Mouse (Mus musculus): Measurements from ENCODE around the gene Jak2. TPM values are rescaled to one million over a fixed set of nuclear protein-coding genes. Genes with fewer than 3 reads are reported as not detected.

Jak2 gene
- polyA plus RNA-seq, 1 experiment from 2014 or later = 5.7 TPM

DNA sequence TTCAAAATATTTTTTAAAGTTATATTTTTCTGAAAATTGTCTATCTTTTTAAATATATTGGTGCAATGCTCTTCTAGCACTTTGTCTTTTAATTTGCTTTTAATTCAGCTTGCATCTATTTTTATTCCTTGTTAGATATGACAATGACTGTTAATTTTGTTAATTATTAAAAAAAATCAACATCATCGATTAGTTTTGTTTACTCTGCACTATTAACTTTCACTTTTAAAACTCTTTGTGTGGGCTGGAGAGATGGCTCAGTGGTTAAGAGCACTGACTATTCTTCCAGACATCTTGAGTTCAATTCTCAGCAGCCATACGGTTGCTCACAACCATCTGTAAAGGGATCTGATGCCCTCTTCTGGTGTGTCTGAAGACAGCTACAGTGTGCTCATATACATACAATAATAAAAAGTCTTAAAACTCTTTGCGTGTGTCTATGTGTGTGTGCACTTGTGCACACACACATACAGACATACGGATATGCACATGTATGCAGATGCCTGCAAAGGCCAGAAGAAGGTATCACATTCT lies 17.2 kb downstream of the Jak2 start:
- Histone ChIP-seq H3K36me3 (ENCODE audit: insufficient read depth, low read length) (peaks cover 4% of the 10 kb centered on the region; the same call in 1 of the 2 replicates), H3K4me1 (ENCODE audit: insufficient read depth, low read length) (no peaks in the 10 kb centered on the region), H3K4me3 (ENCODE audit: low read length) (no peak overlapping the region), H3K27me3 (ENCODE audit: insufficient read depth, low read length) (no peaks in the 10 kb centered on the region), H3K27ac (ENCODE audit: low read length) (no peak overlapping the region), H3K4me2 (replicated peaks; ENCODE audit: low read depth, low read length) (no peak overlapping the region), H3K9me3 (ENCODE audit: low read length) (no peaks in the 10 kb centered on the region), H3K9ac (replicated peaks; ENCODE audit: low read length) (no peak overlapping the region)
- ATAC-seq (ENCODE audit: low FRiP score, low TSS enrichment) = no peak
- 94% methylated on average over 4 of the region's 4 CpGs for WGBS

DNA sequence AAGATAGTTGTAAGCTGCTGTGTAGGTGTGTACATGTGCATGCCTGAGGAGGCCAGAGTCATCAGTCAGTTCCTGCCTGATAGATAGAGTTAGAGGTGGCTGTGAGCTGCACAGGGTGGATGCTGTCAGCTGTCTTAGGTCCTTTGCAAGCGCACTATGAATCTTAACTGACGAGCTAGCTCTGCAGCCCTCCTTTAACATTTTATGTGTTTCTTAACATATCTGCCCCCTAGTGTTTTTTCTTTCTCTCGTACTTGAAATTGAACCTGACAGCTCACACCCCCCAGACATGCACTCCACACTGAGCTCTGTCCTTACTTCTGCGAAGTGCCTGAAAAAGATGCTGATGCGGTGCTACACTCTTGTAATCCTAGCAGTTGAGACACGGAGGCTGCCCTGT lies 18.6 kb downstream of the Jak2 start:
- H3K9me3 ChIP-seq (ENCODE audit: low read length) = no peaks in the 10 kb centered on the region
- 25% methylated on average over 6 of the region's 6 CpGs for WGBS
- no peak for ATAC-seq (ENCODE audit: low FRiP score, low TSS enrichment)
- peaks cover 4% of the 10 kb centered on the region; the same call in 1 of the 2 replicates for H3K36me3 ChIP-seq (ENCODE audit: insufficient read depth, low read length)
- H3K27me3 ChIP-seq (ENCODE audit: insufficient read depth, low read length) = no peaks in the 10 kb centered on the region
- no peaks in the 10 kb centered on the region for H3K4me1 ChIP-seq (ENCODE audit: insufficient read depth, low read length)
- H3K4me2 ChIP-seq (replicated peaks; ENCODE audit: low read depth, low read length) = no peak overlapping the region
- no peak overlapping the region for H3K27ac ChIP-seq (ENCODE audit: low read length)
- no peak overlapping the region for H3K9ac ChIP-seq (replicated peaks; ENCODE audit: low read length)
- no peak overlapping the region for H3K4me3 ChIP-seq (ENCODE audit: low read length)

DNA sequence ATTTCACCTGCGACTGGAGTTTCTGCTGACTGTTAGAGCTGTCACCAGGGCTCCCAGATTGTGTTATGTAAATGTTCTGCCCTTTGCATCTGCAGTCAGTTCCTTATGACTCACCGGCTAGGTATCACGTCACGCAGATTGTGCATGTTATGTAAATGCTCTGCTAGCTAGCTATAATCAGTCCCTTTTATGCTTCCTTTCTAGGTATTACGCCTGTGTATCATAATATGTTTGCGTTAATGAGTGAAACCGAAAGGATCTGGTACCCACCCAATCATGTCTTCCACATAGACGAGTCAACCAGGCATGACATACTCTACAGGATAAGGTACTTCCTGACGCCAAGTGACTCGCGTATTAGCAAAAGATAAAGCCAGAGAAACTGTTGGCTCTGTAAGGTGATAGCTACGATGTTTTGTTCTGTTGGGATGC lies 19.5 kb downstream of the Jak2 start:
- Histone ChIP-seq H3K27ac (ENCODE audit: low read length) (no peak overlapping the region), H3K36me3 (ENCODE audit: insufficient read depth, low read length) (peaks cover 4% of the 10 kb centered on the region; the same call in 1 of the 2 replicates), H3K9ac (replicated peaks; ENCODE audit: low read length) (no peak overlapping the region), H3K4me2 (replicated peaks; ENCODE audit: low read depth, low read length) (no peak overlapping the region), H3K9me3 (ENCODE audit: low read length) (no peaks in the 10 kb centered on the region), H3K4me3 (ENCODE audit: low read length) (no peak overlapping the region), H3K27me3 (ENCODE audit: insufficient read depth, low read length) (no peaks in the 10 kb centered on the region), H3K4me1 (ENCODE audit: insufficient read depth, low read length) (no peaks in the 10 kb centered on the region)
- WGBS = 73% methylated on average over 12 of the region's 12 CpGs
- no peak for ATAC-seq (ENCODE audit: low FRiP score, low TSS enrichment)

DNA sequence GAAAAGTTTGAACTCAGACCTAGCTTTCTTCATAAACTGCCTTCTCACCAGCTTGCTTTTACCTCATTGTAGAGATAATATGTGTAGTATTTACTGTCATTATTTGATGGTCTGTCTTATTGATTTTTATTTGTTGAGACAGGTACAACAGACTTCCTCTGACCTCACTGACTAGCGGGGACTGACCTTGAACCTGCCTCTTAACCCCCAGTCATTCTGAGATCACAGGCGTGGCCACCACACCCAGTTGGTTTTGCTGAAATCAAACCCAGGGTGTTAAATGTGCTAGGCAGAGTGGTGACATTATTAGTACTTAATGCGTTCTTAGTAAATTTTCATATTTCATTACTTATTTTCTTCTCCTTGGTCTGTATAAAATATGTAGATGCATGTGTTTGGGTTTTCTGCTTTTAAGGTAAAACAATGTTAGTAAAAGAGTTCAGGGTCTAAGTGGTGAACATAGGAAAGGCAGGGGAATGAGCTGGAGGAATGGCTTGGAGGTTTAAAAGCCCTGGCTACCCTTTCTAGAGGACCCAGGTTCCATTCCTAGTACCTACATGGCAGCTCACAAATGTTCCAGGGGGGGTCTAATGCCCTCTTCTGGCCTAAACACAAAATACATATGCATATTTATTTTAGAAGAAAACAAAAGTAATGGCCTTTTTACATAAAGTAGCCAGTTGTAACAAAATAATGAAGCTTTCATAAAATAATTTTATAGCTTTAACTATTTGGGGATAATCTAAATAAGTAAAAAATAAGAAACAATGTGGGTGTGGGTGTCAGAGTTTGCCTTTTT lies 20.6 kb downstream of the Jak2 start:
- no peaks in the 10 kb centered on the region for H3K4me1 ChIP-seq (ENCODE audit: insufficient read depth, low read length)
- ATAC-seq (ENCODE audit: low FRiP score, low TSS enrichment) = no peak
- peaks cover 10% of the 10 kb centered on the region for H3K36me3 ChIP-seq (ENCODE audit: insufficient read depth, low read length)
- H3K9ac ChIP-seq (replicated peaks; ENCODE audit: low read length) = no peak overlapping the region
- H3K9me3 ChIP-seq (ENCODE audit: low read length) = no peaks in the 10 kb centered on the region
- H3K4me2 ChIP-seq (replicated peaks; ENCODE audit: low read depth, low read length) = no peak overlapping the region
- H3K27me3 ChIP-seq (ENCODE audit: insufficient read depth, low read length) = no peaks in the 10 kb centered on the region
- no peak overlapping the region for H3K4me3 ChIP-seq (ENCODE audit: low read length)
- no peak overlapping the region for H3K27ac ChIP-seq (ENCODE audit: low read length)
- 88% methylated on average over 3 of the region's 3 CpGs for WGBS

DNA sequence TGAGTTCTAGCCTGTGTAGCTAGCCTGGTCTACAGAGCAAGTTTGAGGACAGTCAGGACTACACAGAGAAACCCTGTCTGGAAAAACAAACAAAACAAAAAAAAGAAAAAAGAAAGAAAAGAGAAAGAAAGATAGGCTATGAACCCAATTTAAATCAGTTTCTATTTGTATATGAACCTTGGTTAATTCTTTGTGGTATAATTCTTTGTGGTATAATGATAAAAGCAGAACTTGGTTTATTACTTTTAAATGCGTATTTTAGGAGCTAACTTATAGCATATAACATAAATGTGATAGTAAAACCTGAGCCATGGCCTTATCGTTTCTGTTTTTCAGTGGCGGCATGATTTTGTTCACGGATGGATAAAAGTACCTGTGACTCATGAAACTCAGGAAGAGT lies 24.8 kb downstream of the Jak2 start:
- Histone ChIP-seq H3K9me3 (ENCODE audit: low read length) (no peaks in the 10 kb centered on the region), H3K27me3 (ENCODE audit: insufficient read depth, low read length) (no peaks in the 10 kb centered on the region), H3K4me1 (ENCODE audit: insufficient read depth, low read length) (no peaks in the 10 kb centered on the region), H3K36me3 (ENCODE audit: insufficient read depth, low read length) (peaks cover 13% of the 10 kb centered on the region), H3K4me3 (ENCODE audit: low read length) (no peak overlapping the region), H3K9ac (replicated peaks; ENCODE audit: low read length) (no peak overlapping the region), H3K4me2 (replicated peaks; ENCODE audit: low read depth, low read length) (no peak overlapping the region), H3K27ac (ENCODE audit: low read length) (no peak overlapping the region)
- no peak for ATAC-seq (ENCODE audit: low FRiP score, low TSS enrichment)
- WGBS = 97% methylated on average over 4 of the region's 4 CpGs

DNA sequence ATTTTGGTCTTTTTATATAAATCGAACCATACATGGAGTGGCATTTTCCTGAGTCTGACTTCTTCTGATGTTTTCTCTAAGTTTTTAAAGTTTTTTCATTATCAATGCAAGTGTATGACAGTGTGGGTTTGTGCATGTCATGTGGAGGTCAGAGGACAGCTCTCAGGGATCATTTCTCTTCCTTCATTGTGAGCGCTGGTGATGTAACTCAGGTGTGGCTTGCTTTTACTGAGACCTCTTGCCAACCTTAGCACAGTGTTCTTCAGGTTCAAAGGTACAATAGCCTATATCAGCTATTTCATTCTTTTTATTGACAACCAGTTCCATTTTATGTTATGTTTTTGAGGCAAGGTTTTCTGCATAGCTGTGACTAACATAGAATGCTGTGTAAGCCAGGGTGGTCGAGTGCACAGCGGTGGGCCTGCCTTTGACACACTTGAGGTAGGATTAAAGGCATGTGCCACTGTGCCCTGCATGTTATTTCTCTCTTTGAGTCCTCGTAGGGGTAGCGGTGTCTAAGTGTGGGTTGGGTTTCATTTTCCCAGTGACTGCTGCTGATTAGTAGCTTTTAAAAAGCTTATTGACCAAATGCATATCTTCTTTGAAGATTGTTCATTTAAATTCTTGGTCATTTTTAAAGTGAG lies 27.4 kb downstream of the Jak2 start:
- H3K4me1 ChIP-seq (ENCODE audit: insufficient read depth, low read length) = no peaks in the 10 kb centered on the region
- no peak for ATAC-seq (ENCODE audit: low FRiP score, low TSS enrichment)
- no peak overlapping the region for H3K9ac ChIP-seq (replicated peaks; ENCODE audit: low read length)
- no peaks in the 10 kb centered on the region for H3K27me3 ChIP-seq (ENCODE audit: insufficient read depth, low read length)
- H3K4me3 ChIP-seq (ENCODE audit: low read length) = no peak overlapping the region
- 85% methylated on average over 6 of the region's 6 CpGs for WGBS
- no peaks in the 10 kb centered on the region for H3K9me3 ChIP-seq (ENCODE audit: low read length)
- no peak overlapping the region for H3K27ac ChIP-seq (ENCODE audit: low read length)
- H3K36me3 ChIP-seq (ENCODE audit: insufficient read depth, low read length) = peaks cover 9% of the 10 kb centered on the region
- no peak overlapping the region for H3K4me2 ChIP-seq (replicated peaks; ENCODE audit: low read depth, low read length)

DNA sequence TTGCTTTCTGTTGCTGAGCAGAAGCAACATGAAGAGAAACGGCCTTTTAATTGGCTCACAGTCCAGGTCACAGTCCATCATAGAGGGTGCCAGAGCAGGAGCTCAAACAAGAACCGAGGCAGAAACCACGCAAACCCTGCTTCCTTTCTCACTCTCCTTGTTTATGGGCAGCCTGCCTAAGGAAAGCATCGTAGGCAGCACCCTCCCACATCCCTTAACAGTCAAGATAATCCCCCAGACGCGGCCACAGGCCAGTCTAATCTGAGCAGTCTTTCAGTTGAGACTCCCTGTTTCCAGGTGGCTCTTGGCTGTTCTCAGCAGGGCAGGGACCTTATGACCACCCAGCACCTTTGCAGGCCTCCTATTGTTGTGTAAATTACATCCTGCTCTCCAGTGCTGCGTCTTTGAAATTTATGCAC lies 33.8 kb downstream of the Jak2 start:
- no peak overlapping the region for H3K4me2 ChIP-seq (replicated peaks; ENCODE audit: low read depth, low read length)
- H3K4me1 ChIP-seq (ENCODE audit: insufficient read depth, low read length) = 0 out of 2 replicates have a peak, but pooled peaks cover 2% of the 10 kb centered on the region
- no peaks in the 10 kb centered on the region for H3K9me3 ChIP-seq (ENCODE audit: low read length)
- no peak overlapping the region for H3K27ac ChIP-seq (ENCODE audit: low read length)
- no peaks in the 10 kb centered on the region for H3K27me3 ChIP-seq (ENCODE audit: insufficient read depth, low read length)
- no peak overlapping the region for H3K9ac ChIP-seq (replicated peaks; ENCODE audit: low read length)
- no peak overlapping the region for H3K4me3 ChIP-seq (ENCODE audit: low read length)
- WGBS = 35% methylated on average over 7 of the region's 7 CpGs
- no peak for ATAC-seq (ENCODE audit: low FRiP score, low TSS enrichment)
- H3K36me3 ChIP-seq (ENCODE audit: insufficient read depth, low read length) = peaks cover 12% of the 10 kb centered on the region

DNA sequence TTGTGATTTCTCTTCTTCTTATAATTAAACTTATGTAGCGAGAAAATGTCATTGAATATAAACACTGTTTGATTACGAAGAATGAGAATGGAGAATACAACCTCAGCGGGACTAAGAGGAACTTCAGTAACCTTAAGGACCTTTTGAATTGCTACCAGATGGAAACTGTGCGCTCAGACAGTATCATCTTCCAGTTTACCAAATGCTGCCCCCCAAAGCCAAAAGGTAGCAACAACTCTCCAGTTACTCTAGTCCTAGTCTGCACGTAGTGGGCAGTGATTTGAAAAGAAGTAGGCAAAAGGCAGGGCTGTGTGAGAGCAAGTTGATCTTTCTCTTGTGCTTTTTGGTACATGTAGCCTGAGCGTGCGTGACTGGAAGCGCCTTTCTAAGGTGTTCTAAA lies 36.2 kb downstream of the Jak2 start:
- Histone ChIP-seq H3K4me2 (replicated peaks; ENCODE audit: low read depth, low read length) (no peak overlapping the region), H3K27me3 (ENCODE audit: insufficient read depth, low read length) (no peaks in the 10 kb centered on the region), H3K9ac (replicated peaks; ENCODE audit: low read length) (no peak overlapping the region), H3K4me1 (ENCODE audit: insufficient read depth, low read length) (0 out of 2 replicates have a peak, but pooled peaks cover 2% of the 10 kb centered on the region), H3K4me3 (ENCODE audit: low read length) (no peak overlapping the region), H3K9me3 (ENCODE audit: low read length) (no peaks in the 10 kb centered on the region), H3K36me3 (ENCODE audit: insufficient read depth, low read length) (peaks cover 24% of the 10 kb centered on the region), H3K27ac (ENCODE audit: low read length) (no peak overlapping the region)
- 72% methylated on average over 8 of the region's 8 CpGs for WGBS
- no peak for ATAC-seq (ENCODE audit: low FRiP score, low TSS enrichment)

DNA sequence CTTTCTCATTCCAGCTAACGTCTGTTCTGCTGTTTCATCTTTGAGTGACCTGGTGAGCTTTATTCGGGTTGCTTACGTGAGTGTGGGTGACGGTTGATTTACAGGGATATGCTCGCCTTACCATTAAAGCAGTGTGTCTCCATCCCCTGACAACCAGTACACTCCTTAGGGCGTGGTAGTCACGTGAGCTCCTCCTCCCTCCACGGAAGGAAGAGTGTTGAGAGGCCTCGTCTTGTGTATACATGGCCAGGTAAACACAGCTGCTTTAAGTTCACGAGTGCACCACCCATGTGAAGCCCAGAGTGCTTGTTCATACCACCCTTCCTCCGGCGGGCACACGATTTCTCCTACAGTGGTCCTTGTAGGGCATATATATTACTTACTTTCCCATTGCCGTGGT lies 39.9 kb downstream of the Jak2 start:
- no peak overlapping the region for H3K4me3 ChIP-seq (ENCODE audit: low read length)
- peaks cover 22% of the 10 kb centered on the region for H3K36me3 ChIP-seq (ENCODE audit: insufficient read depth, low read length)
- H3K9me3 ChIP-seq (ENCODE audit: low read length) = no peaks in the 10 kb centered on the region
- no peak overlapping the region for H3K9ac ChIP-seq (replicated peaks; ENCODE audit: low read length)
- ATAC-seq (ENCODE audit: low FRiP score, low TSS enrichment) = no peak
- H3K4me1 ChIP-seq (ENCODE audit: insufficient read depth, low read length) = no peaks in the 10 kb centered on the region
- 69% methylated on average over 14 of the region's 14 CpGs for WGBS
- no peak overlapping the region for H3K4me2 ChIP-seq (replicated peaks; ENCODE audit: low read depth, low read length)
- H3K27ac ChIP-seq (ENCODE audit: low read length) = no peak overlapping the region
- H3K27me3 ChIP-seq (ENCODE audit: insufficient read depth, low read length) = no peaks in the 10 kb centered on the region

DNA sequence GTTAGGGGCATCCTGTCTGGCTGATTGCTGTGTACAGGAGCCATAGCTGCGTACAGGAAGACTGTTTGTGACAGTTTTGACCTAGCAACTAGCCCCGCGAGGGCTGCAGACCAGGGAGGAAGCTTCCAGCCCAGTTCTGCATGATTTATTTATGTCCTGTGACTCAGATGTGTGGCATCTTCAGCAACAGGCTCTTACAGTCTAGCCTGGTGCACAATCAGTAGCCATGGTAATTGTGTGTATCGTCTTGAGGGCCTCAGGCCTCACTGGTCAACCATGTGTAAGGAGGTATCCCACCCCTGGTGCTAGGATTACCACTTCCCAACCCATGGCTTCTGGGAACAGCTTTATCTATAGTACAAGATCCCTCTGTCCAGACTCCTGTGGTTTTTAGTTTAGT lies 40.9 kb downstream of the Jak2 start:
- 56% methylated on average over 4 of the region's 4 CpGs for WGBS
- Histone ChIP-seq H3K9ac (replicated peaks; ENCODE audit: low read length) (no peak overlapping the region), H3K4me3 (ENCODE audit: low read length) (no peak overlapping the region), H3K4me2 (replicated peaks; ENCODE audit: low read depth, low read length) (no peak overlapping the region), H3K36me3 (ENCODE audit: insufficient read depth, low read length) (peaks cover 22% of the 10 kb centered on the region), H3K27me3 (ENCODE audit: insufficient read depth, low read length) (no peaks in the 10 kb centered on the region), H3K9me3 (ENCODE audit: low read length) (no peaks in the 10 kb centered on the region), H3K27ac (ENCODE audit: low read length) (no peak overlapping the region), H3K4me1 (ENCODE audit: insufficient read depth, low read length) (no peaks in the 10 kb centered on the region)
- ATAC-seq (ENCODE audit: low FRiP score, low TSS enrichment) = no peak
